Mouse (Mus musculus) G1E-ER4 (cell line): ENCODE results near the gene Hes7. TPM values are rescaled to one million over a fixed set of nuclear protein-coding genes. Genes with fewer than 3 reads are reported as not detected.

ENCODE experiments used
- GATA1 ChIP-seq: IDR thresholded peaks from one replicate; pipeline ENCODE4 v1.8.0; 2012; ENCODE audit warnings: low read length, inconsistent platforms
- polyA plus RNA-seq: library from polyadenylated mRNA; stranded (reverse); fragments of >175 nt; gene quantifications from 2 replicates; pipeline ENCODE4 v1.2.3, GENCODE M21; 2012

Hes7 gene
- polyA plus RNA-seq, 1 experiment, result 1.4 TPM

- TF ChIP-seq GATA1, result no peak
Observed at GRCm38 (mm10) chr11:69105796-69106195, 14.4 kb upstream of the Hes7 start.

GRCm38 (mm10) chr11:69106299-69106698, 13.9 kb upstream of the Hes7 start:
- no peak for TF ChIP-seq GATA1

- TF ChIP-seq GATA1, result no peak
Observed at GRCm38 (mm10) chr11:69106842-69107241, 13.4 kb upstream of the Hes7 start.

- no peak for TF ChIP-seq GATA1
Observed at GRCm38 (mm10) chr11:69107676-69108075, 12.5 kb upstream of the Hes7 start.

- no peak for TF ChIP-seq GATA1
Observed at GRCm38 (mm10) chr11:69108223-69108622, 12.0 kb upstream of the Hes7 start.

- no peak for TF ChIP-seq GATA1
Observed at GRCm38 (mm10) chr11:69109032-69109900, 10.9 kb upstream of the Hes7 start.

- TF ChIP-seq GATA1, result no peak
Observed at GRCm38 (mm10) chr11:69110319-69111046, 9.7 kb upstream of the Hes7 start.

- no peak for TF ChIP-seq GATA1
Observed at GRCm38 (mm10) chr11:69111051-69111810, 9.0 kb upstream of the Hes7 start.

- no peak for TF ChIP-seq GATA1
Observed at GRCm38 (mm10) chr11:69111865-69112264, 8.3 kb upstream of the Hes7 start.

- TF ChIP-seq GATA1, result no peak
Observed at GRCm38 (mm10) chr11:69114018-69114417, 6.2 kb upstream of the Hes7 start.

GRCm38 (mm10) chr11:69114621-69115020, 5.6 kb upstream of the Hes7 start:
- TF ChIP-seq GATA1, result no peak

- no peak for TF ChIP-seq GATA1
Observed at GRCm38 (mm10) chr11:69116843-69117242, 3.4 kb upstream of the Hes7 start.

GRCm38 (mm10) chr11:69117737-69118695, 2.2 kb upstream of the Hes7 start:
- no peak for TF ChIP-seq GATA1

- no peak for TF ChIP-seq GATA1
Observed at GRCm38 (mm10) chr11:69118765-69119164, 1.4 kb upstream of the Hes7 start.
